Mouse (Mus musculus) C2C12 (cell line): ENCODE data around the gene Kctd13.

Experiments used
- CEBPB ChIP-seq: IDR thresholded peaks from one replicate; pipeline ENCODE4 v1.6.1; 2011; ENCODE audit warnings: low read depth, mild to moderate bottlenecking, control low read depth, moderate library complexity
- CTCF ChIP-seq: IDR thresholded peaks from one replicate; pipeline ENCODE4 v1.5.1; 2011; ENCODE audit not compliant: control insufficient read depth, insufficient read depth, insufficient read length
- FOSL1 ChIP-seq: IDR thresholded peaks from one replicate; pipeline ENCODE4 v1.8.0; 2011; ENCODE audit warnings: mild to moderate bottlenecking, low read length; ENCODE audit not compliant: poor library complexity, insufficient read depth, severe bottlenecking
- MAX ChIP-seq: IDR thresholded peaks from one replicate; pipeline ENCODE4 v1.6.1; 2011; ENCODE audit warnings: mild to moderate bottlenecking, control low read depth
- MYOD1 ChIP-seq: IDR thresholded peaks from one replicate; pipeline ENCODE4 v1.6.1; 2011; ENCODE audit warnings: low read depth; ENCODE audit not compliant: control insufficient read depth, insufficient read length
- MYOG ChIP-seq: IDR thresholded peaks from one replicate; pipeline ENCODE4 v1.6.1; 2011; ENCODE audit not compliant: control insufficient read depth, insufficient read length; ENCODE audit errors: extremely low read depth
- USF1 ChIP-seq: IDR thresholded peaks from one replicate; pipeline ENCODE4 v1.6.1; 2011; ENCODE audit warnings: low read depth, mild to moderate bottlenecking, control low read depth, moderate library complexity

GRCm38 (mm10) chr7:126975493-126975892 lies 46.8 kb downstream of the Kctd13 start:
- TF ChIP-seq CTCF (no peak), MYOG (no peak), USF1 (no peak), MYOD1 (no peak), CEBPB (no peak), MAX (no peak), FOSL1 (no peak)
